Mouse (Mus musculus) midbrain, embryonic 15.5 days (tissue): Measurements from ENCODE around the gene Ankrd52. TPM values are rescaled to one million over a fixed set of nuclear protein-coding genes. Genes with fewer than 3 reads are reported as not detected.

Source experiments
- ATAC-seq: fragments of 200-750 bp; cut with Nextera tagmentation; replicated peaks from 2 replicates; pipeline ENCODE4 v1.8.0; 2017; ENCODE audit warnings: moderate TSS enrichment
- H3K27ac ChIP-seq: fragments of 300-500 bp; sonication (generic); 2 replicates; pipeline ENCODE4 v1.5.1; 2015; ENCODE audit warnings: mild to moderate bottlenecking, inconsistent platforms
- H3K27me3 ChIP-seq: fragments of 300-500 bp; sonication (generic); replicated peaks from 2 replicates; pipeline ENCODE4 v1.6.1; 2015; ENCODE audit warnings: inconsistent platforms
- H3K36me3 ChIP-seq: fragments of 300-500 bp; sonication (generic); replicated peaks from 2 replicates; pipeline ENCODE4 v1.6.1; 2015; ENCODE audit warnings: inconsistent platforms
- H3K4me1 ChIP-seq: fragments of 300-500 bp; sonication (generic); 2 replicates; pipeline ENCODE4 v1.6.1; 2015; ENCODE audit warnings: inconsistent platforms
- H3K4me2 ChIP-seq: fragments of 300-500 bp; sonication (generic); 2 replicates; pipeline ENCODE4 v1.6.1; 2015; ENCODE audit warnings: inconsistent platforms, mild to moderate bottlenecking, moderate library complexity
- H3K4me3 ChIP-seq: fragments of 300-500 bp; sonication (generic); 2 replicates; pipeline ENCODE4 v1.5.1; 2015; ENCODE audit warnings: mild to moderate bottlenecking, inconsistent platforms
- H3K9ac ChIP-seq: fragments of 300-500 bp; sonication (generic); 2 replicates; pipeline ENCODE4 v1.6.1; 2015; ENCODE audit warnings: mild to moderate bottlenecking, inconsistent platforms
- H3K9me3 ChIP-seq: fragments of 300-500 bp; sonication (generic); 2 replicates; pipeline ENCODE4 v1.6.1; 2016; ENCODE audit warnings: inconsistent platforms
- WGBS: fragments of 180-500 bp; shearing (Covaris S2); methylation state at CpG from one replicate; pipeline ENCODE4 v1.1.7; 2015; ENCODE audit warnings: mixed read lengths; 5-methylcytosine and 5-hydroxymethylcytosine counted together
- polyA plus RNA-seq: library from polyadenylated mRNA; unstranded; fragments of >200 nt; fragmentation: Nextera tagmentation; extraction: Ambion mirVana; gene quantifications from 2 replicates; pipeline ENCODE4 v1.2.1, GENCODE M21; 2015

Ankrd52 gene
- polyA plus RNA-seq, 1 experiment from 2014 or later = 15.6 TPM

GRCm38 (mm10) chr10:128389570-128389969 lies 12.7 kb downstream of the Ankrd52 start:
- H3K36me3 ChIP-seq = peaks cover 80% of the 10 kb centered on the region

GRCm38 (mm10) chr10:128390366-128390765 lies 13.5 kb downstream of the Ankrd52 start:
- no peak overlapping the region for H3K9ac ChIP-seq
- no peak overlapping the region for H3K4me3 ChIP-seq
- H3K9me3 ChIP-seq = no peaks in the 10 kb centered on the region
- H3K4me2 ChIP-seq = no peak overlapping the region
- peaks cover 72% of the 10 kb centered on the region for H3K36me3 ChIP-seq
- WGBS = 85% methylated on average over 12 of the region's 12 CpGs
- no peaks in the 10 kb centered on the region for H3K27me3 ChIP-seq
- no peak for ATAC-seq
- H3K4me1 ChIP-seq = no peaks in the 10 kb centered on the region
- no peak overlapping the region for H3K27ac ChIP-seq

More at GRCm38 (mm10) chr10:128389570-128389969, 12.7 kb downstream of the Ankrd52 start:
- H3K27ac ChIP-seq = no peak overlapping the region
- ATAC-seq = no peak
- no peaks in the 10 kb centered on the region for H3K9me3 ChIP-seq
- no peaks in the 10 kb centered on the region for H3K27me3 ChIP-seq
- no peaks in the 10 kb centered on the region for H3K4me1 ChIP-seq
- 89% methylated on average over 6 of the region's 6 CpGs for WGBS
- H3K9ac ChIP-seq = no peak overlapping the region
- no peak overlapping the region for H3K4me3 ChIP-seq
- no peak overlapping the region for H3K4me2 ChIP-seq

- H3K9ac ChIP-seq = no peak overlapping the region
- no peaks in the 10 kb centered on the region for H3K27me3 ChIP-seq
- WGBS = 86% methylated on average over 6 of the region's 6 CpGs
- no peaks in the 10 kb centered on the region for H3K9me3 ChIP-seq
- no peaks in the 10 kb centered on the region for H3K4me1 ChIP-seq
- no peak overlapping the region for H3K4me2 ChIP-seq
- H3K27ac ChIP-seq = no peak overlapping the region
- no peak for ATAC-seq
- H3K4me3 ChIP-seq = no peak overlapping the region
- H3K36me3 ChIP-seq = peaks cover 61% of the 10 kb centered on the region
These were observed 14.9 kb downstream of the Ankrd52 start for GRCm38 (mm10) chr10:128391850-128392249.

DNA sequence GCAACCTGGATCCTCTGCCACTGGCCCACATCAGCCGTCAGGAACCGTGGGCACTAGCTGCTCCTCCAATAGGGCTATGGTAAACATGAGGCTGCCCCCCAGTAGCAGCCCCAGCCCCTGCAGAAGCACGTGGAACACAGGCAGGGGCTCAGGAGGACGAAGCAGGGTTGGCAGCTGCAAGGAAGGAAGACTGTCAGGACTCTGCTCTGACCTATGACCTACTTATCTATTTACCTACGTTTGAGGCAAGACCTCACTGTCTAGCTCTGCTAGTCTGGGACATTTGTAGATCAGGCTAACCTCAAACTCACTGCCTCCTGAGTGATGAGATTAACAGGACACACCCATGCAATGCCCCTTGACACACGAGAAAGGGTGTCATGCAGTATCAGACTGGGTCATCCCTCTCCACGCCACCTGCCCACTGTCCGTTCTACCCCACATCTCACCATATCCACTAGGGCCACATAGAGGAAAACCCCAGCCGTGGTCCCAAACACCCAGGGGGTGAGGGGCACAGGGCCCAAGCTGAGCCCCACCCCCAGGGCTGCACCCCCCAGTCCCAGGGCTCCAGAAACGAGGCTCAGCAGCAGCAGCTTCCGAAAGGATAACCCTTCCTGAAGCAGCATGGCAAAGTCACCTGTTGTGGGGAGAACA lies 19.2 kb downstream of the Ankrd52 start:
- peaks cover 18% of the 10 kb centered on the region for H3K36me3 ChIP-seq
- no peak overlapping the region for H3K4me2 ChIP-seq
- no peak overlapping the region for H3K9ac ChIP-seq
- WGBS = 66% methylated on average over 11 of the region's 11 CpGs
- H3K4me3 ChIP-seq = no peak overlapping the region
- H3K27ac ChIP-seq = no peak overlapping the region
- no peaks in the 10 kb centered on the region for H3K27me3 ChIP-seq
- H3K4me1 ChIP-seq = no peaks in the 10 kb centered on the region
- ATAC-seq = peak; percentile 8; the same call in 1 of the 2 replicates
- no peaks in the 10 kb centered on the region for H3K9me3 ChIP-seq

DNA sequence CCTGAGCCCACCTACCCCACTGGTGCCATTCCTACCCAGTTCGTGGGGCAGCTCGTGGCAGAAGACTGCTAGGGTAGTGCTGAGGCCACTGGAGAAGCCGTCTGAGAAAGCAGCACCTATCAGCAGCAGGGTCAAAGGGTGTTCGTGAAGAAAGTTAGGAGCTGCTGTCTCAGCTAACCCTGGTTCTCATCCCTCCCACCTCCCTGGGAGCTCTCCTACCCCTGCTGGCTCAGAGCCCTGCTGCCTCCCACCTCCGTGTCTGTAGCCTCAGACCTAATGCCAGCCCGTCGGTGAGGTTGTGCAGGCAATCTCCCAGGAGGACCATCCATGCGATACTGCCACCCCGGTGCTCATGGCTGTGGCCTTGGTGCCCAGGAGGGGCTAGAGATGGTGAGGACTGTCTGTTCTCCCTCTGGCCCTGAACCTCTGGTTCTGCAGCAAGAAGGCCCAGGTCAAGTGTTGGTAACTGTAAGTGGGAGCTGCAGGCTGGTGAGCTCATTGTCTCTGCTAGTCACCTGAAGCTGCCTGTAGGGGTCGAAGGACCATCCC lies 19.9 kb downstream of the Ankrd52 start:
- H3K4me3 ChIP-seq = no peak overlapping the region
- no peak for ATAC-seq
- no peak overlapping the region for H3K4me2 ChIP-seq
- no peaks in the 10 kb centered on the region for H3K9me3 ChIP-seq
- no peaks in the 10 kb centered on the region for H3K27me3 ChIP-seq
- H3K36me3 ChIP-seq = peaks cover 11% of the 10 kb centered on the region; the same call in 1 of the 2 replicates
- H3K27ac ChIP-seq = no peak overlapping the region
- H3K4me1 ChIP-seq = no peaks in the 10 kb centered on the region
- no peak overlapping the region for H3K9ac ChIP-seq
- WGBS = 73% methylated on average over 10 of the region's 10 CpGs

- peaks cover 7% of the 10 kb centered on the region; the same call in 1 of the 2 replicates for H3K36me3 ChIP-seq
- 56% methylated on average over 7 of the region's 7 CpGs for WGBS
- no peak for ATAC-seq
- H3K9me3 ChIP-seq = no peaks in the 10 kb centered on the region
- H3K27me3 ChIP-seq = no peaks in the 10 kb centered on the region
- no peak overlapping the region for H3K9ac ChIP-seq
- H3K4me3 ChIP-seq = no peak overlapping the region
- no peak overlapping the region for H3K27ac ChIP-seq
- H3K4me2 ChIP-seq = no peak overlapping the region
- H3K4me1 ChIP-seq = no peaks in the 10 kb centered on the region
These were observed 20.6 kb downstream of the Ankrd52 start for GRCm38 (mm10) chr10:128397466-128397865.

- H3K36me3 ChIP-seq = peaks cover 3% of the 10 kb centered on the region; the same call in 1 of the 2 replicates
- H3K4me3 ChIP-seq = no peak overlapping the region
- H3K27ac ChIP-seq = no peak overlapping the region
- ATAC-seq = no peak
- H3K9ac ChIP-seq = no peak overlapping the region
- H3K27me3 ChIP-seq = no peaks in the 10 kb centered on the region
- no peak overlapping the region for H3K4me2 ChIP-seq
- WGBS = 44% methylated on average over 5 of the region's 5 CpGs
- H3K9me3 ChIP-seq = no peaks in the 10 kb centered on the region
- H3K4me1 ChIP-seq = no peaks in the 10 kb centered on the region
These were observed 23.4 kb downstream of the Ankrd52 start for GRCm38 (mm10) chr10:128400338-128400737.

DNA sequence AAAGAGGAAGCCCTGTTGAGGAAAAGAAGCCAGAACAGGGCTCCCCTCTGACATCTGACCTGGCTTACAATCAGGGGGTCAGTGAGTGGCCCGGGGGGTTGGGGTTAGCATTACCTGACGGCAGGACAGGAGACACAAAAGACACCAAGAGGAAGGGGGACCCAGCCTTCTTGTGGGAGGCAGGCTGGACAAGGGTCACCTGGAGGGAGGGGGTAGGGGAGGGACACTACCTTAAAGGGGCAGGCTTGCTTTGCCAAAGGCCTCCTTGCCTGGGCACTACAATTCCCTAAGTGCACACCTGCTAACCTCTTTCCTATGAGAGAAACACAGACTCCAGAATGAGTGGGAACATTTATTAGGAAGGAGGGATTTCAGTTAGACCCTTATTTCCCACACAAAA lies 24.1 kb downstream of the Ankrd52 start, which contains the start of gene Slc39a5:
Gene Slc39a5, minus strand, starts transcription at position 174 of the 400 bp plus-strand sequence.
- ATAC-seq = no peak
- Histone ChIP-seq H3K4me2 (no peak within 1 kb of the TSS), H3K4me3 (no peak within 1 kb of the TSS), H3K36me3 (peaks cover 4% of the 10 kb centered on the region; the same call in 1 of the 2 replicates), H3K9me3 (no peaks in the 10 kb centered on the region), H3K4me1 (no peaks in the 10 kb centered on the region), H3K9ac (no peak within 1 kb of the TSS), H3K27me3 (no peaks in the 10 kb centered on the region), H3K27ac (no peak within 1 kb of the TSS)
- 13% methylated on average over 2 of the region's 2 CpGs for WGBS

DNA sequence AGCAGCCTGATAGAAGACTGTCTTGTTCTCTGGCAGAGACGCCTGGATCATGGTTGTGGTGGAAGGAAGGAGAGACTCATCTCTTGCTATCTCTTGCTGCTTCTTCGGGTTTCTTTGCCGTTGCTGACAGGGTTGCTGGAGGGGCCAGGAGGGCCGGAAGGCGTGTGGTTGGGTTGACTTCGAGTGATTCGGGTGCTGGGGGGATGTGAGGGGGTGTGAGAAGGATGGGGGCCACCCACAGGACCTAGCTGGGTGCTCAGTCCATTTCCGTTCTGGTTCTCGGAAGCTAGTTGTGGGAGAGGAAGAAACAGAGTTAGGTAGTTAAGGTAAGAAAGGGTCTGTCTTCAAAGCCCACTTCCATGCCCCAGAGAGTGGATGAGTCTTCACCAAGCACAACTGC lies 24.7 kb downstream of the Ankrd52 start:
- WGBS = 80% methylated on average over 9 of the region's 9 CpGs
- peaks cover 5% of the 10 kb centered on the region; the same call in 1 of the 2 replicates for H3K36me3 ChIP-seq
- H3K9me3 ChIP-seq = no peaks in the 10 kb centered on the region

GRCm38 (mm10) chr10:128403931-128404330 lies 27.0 kb downstream of the Ankrd52 start:
- ATAC-seq = no peak
- no peak overlapping the region for H3K9ac ChIP-seq
- H3K4me2 ChIP-seq = no peak overlapping the region
- no peak overlapping the region for H3K27ac ChIP-seq
- no peaks in the 10 kb centered on the region for H3K9me3 ChIP-seq
- no peaks in the 10 kb centered on the region for H3K27me3 ChIP-seq
- no peak overlapping the region for H3K4me3 ChIP-seq
- peaks cover 13% of the 10 kb centered on the region for H3K4me1 ChIP-seq
- WGBS = 83% methylated on average over 7 of the region's 7 CpGs
- peaks cover 5% of the 10 kb centered on the region; the same call in 1 of the 2 replicates for H3K36me3 ChIP-seq

More for the DNA sequence above, 24.7 kb downstream of the Ankrd52 start:
- no peak overlapping the region for H3K4me3 ChIP-seq
- no peak overlapping the region for H3K4me2 ChIP-seq
- H3K27me3 ChIP-seq = no peaks in the 10 kb centered on the region
- H3K27ac ChIP-seq = no peak overlapping the region
- H3K9ac ChIP-seq = no peak overlapping the region
- ATAC-seq = no peak
- H3K4me1 ChIP-seq = no peaks in the 10 kb centered on the region

GRCm38 (mm10) chr10:128408591-128409535 lies 31.9 kb downstream of the Ankrd52 start:
- H3K9me3 ChIP-seq = no peaks in the 10 kb centered on the region
- 18% methylated on average over 35 of the region's 35 CpGs for WGBS
- H3K4me1 ChIP-seq = peaks cover 43% of the 10 kb centered on the region
- peak overlapping the region; percentile 85 for H3K27ac ChIP-seq
- peak overlapping the region; percentile 64 for H3K9ac ChIP-seq
- peak overlapping the region; percentile 92 for H3K4me2 ChIP-seq
- peaks cover 5% of the 10 kb centered on the region; the same call in 1 of the 2 replicates for H3K36me3 ChIP-seq
- ATAC-seq = peak; percentile 45
- no peaks in the 10 kb centered on the region for H3K27me3 ChIP-seq
- H3K4me3 ChIP-seq = peak overlapping the region; percentile 99
